Mouse (Mus musculus): Measurements from ENCODE around the gene Armc5. TPM values are rescaled to one million over a fixed set of nuclear protein-coding genes. Genes with fewer than 3 reads are reported as not detected.

Armc5 gene
- total RNA-seq (2023): 34.0 TPM

DNA sequence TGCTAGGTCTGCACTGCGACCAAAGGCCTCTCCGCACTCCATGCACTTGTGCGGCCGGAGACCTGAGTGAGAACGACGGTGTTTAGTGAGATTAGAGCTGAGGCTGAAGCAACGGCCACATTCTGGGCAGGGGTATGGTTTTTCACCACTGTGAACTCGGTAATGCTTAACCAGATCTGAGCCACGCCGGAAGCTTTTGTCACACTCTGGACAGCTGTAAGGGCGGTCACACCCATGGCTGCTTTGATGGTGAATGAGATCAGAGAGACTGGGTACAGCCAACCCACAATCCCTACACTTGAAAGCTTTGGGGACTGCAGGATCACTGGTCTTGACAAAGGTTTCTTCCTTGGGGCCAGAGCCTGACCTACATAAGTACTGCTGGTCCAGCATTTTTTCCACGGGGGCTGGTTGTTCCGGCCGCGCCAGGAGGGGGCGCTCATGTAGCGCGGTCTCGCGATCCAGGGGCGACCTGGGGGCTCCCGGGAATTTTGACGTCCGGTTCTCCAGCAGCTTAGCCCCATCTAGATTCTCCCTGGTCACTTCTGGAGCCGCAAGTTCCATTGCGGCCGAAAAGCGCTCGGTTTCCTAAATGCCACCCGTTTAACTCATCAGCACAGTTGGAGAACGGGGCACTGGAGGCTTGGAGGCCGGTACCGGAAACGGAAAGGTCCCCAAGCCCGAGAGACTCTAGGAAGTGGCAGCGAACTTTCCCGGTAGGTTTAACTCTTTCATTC is at the start of gene Armc5:
Gene Armc5 (plus strand): TSS at position 487 of the 737 bp plus-strand sequence.

DNA sequence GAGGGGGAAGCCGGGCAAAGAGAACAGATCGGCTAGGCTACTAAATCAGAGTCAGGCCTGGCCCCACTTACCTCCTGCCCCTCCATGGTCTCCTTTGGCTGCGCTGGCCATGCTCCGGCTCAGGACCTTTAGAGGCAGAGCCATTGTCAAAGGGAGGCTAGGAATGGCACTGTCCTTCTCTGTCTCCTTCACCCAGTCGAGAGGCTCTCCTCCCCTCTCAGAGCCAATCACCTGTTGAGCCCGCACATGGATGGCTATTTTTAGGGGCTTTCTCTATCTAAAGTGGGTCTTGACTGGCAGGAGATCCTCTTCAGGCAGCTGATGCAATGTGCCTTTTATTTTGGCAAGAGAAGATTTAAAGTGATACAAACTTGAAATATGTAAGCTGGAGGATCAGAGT is 31.0 kb upstream of the Armc5 start, which contains the start of gene Cox6a2:
Gene Cox6a2 (minus strand): TSS at position 236 of the 400 bp plus-strand sequence.

DNA sequence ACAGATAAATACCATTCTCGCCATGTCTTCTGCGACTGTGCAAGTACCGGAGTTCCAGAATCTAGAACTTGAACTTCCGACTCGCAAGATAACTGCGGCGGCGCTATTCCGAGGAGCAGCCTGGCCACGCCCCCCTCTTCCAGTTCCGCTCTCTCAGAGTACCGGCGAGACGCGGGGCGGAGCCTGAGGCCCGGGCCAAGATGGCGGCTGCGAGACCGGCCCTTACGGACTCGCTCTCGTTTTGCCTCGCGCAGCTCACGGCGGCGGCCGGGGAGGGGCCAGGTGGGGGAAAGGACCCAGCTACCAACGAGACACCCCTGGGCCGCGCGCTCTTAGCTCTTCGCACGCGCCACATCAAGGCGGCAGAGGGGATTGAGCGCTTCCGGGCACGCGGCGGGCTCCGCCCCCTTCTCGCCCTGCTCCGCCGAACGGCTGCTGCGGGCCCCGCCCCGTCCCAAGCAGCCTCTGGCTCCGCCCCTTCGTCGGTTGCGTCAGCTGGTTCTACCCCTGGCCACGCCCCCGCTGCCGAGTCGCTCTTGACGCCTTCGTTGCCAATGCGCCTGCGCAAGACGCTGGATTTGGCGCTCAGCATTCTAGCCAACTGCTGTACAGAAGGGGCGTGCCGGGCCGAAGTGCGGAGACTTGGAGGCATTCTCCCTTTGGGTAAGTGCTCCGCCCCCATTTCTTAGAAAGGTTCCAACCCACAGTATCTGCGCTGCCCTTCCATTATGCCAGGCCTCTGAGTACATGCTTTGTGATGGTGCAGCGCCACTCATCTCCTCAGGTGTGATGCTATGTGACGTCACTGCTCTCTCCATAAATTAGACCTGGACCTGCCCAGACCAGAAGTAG is 1.0 kb downstream of the Armc5 start, which contains the start of gene 9130023H24Rik:
Gene 9130023H24Rik (minus strand): TSS at position 105 of the 852 bp plus-strand sequence.

DNA sequence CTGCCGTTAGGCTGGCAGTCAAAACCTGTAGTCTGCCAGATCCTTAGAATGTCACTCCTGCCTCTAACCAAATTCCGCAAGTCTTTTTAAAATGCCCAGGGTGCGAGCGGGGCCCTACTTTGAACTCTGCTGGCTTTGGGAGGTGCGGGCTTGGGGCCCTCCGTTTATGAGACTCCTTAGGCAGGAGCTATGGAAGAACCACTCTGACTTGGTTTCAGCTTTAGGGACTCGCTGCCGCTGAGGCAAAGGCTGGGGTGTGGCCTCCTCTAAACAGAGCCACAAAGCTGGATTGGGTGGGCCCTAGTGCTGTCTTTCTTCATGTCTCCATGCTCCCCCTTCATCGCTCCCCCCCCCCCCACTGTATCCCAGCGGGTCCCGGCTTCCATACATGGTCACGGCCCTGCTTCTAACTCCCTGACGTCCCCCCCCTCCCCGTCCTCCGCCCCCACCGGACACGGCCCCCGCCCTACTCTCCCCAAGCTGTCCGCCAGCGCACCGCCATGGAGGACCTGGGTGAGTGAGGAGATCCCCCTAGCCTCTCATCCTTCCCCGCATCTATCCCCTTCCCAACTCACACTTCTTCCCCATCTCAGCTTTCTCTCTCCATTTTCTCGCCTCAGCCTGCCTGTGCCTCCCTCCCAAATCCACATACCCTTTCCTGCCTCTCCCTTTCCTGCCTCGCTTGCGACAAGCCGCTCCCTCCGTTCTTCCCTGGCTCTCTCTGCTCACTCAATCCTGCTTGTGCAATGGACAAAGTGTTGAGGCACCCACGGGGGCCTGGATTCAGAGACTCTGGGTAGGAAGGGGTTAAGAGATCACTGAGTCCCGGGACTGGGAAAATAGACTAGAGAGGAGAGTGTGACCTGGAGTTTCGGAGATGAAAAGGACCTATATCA is 9.6 kb downstream of the Armc5 start, which contains the start of gene Tgfb1i1:
Gene Tgfb1i1 (plus strand): TSS at position 317 of the 896 bp plus-strand sequence.

DNA sequence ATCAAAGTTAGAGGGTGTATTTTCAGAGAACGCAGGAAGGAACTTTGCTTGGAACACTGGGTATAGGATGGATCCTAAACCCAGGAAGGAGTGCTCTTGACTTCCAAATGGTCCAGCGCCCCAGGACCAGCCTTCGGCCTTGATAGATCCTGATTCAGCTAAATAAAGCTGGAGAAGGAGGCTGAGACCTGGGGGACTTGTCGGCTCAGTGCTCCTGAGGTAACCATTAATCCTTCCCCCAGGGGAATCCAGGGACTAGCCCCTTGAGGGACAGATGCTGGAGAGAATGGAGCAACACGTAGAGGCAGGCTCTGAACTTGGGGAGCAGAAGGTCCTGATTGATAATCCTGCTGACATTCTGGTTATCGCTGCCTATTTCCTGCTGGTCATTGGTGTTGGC is 28.3 kb downstream of the Armc5 start, which contains the start of gene Slc5a2:
Gene Slc5a2 (plus strand): TSS at position 247 of the 400 bp plus-strand sequence.

Other genes starting within 250 kb of the Armc5 start
- 47.8 TPM for gene Pycard, start 243.5 kb upstream of the Armc5 start, total RNA-seq (2023)
- gene Trim72, start 233.4 kb upstream of the Armc5 start, total RNA-seq (2023): 0.35 TPM
- 5.3 TPM for gene Itgam, start 174.7 kb upstream of the Armc5 start, total RNA-seq (2023)
- not detected for gene Gm49368, start 174.7 kb upstream of the Armc5 start, total RNA-seq (2023)
- gene Itgax, start 107.8 kb upstream of the Armc5 start, total RNA-seq (2023): 3.9 TPM
- gene Itgad, start 83.0 kb upstream of the Armc5 start, total RNA-seq (2023): 5.0 TPM
- not detected for gene Cox6a2, start 31.0 kb upstream of the Armc5 start, total RNA-seq (2023)
- gene 9130023H24Rik, start 689 bp downstream of the Armc5 start, total RNA-seq (2023): 4.4 TPM
- 2.7 TPM for gene Tgfb1i1, start 9.5 kb downstream of the Armc5 start, total RNA-seq (2023)
- not detected for gene Slc5a2, start 28.3 kb downstream of the Armc5 start, total RNA-seq (2023)
- 23.5 TPM for gene BC017158, start 60.8 kb downstream of the Armc5 start, total RNA-seq (2023)
- gene Rgs10, start 181.4 kb downstream of the Armc5 start, total RNA-seq (2023): 344 TPM
- 152 TPM for gene Tial1, start 224.4 kb downstream of the Armc5 start, total RNA-seq (2023)

All from CD4-positive naive resting alpha-beta T cell, adult 76 days (primary cell).